Mouse (Mus musculus): ENCODE results near the gene Dhx8.

- TF ChIP-seq CTCF (IDR thresholded peaks at IDR 0.05; ENCODE audit: extremely low read depth, insufficient read depth, insufficient read length, insufficient replicate concordance) (no peak), POLR2A (IDR thresholded peaks at IDR 0.05; ENCODE audit: low read depth, low read length) (no peak)
Observed at GRCm38 (mm10) chr11:101699991-101700390, 32.7 kb upstream of the Dhx8 start.
